In genomic region chr9:30918466-30919356, GRCm38 (mm10) we compare ENCODE assay signal across 7 mouse cellular contexts. TPM values are rescaled to one million over a fixed set of nuclear protein-coding genes. Genes with fewer than 3 reads are reported as not detected.
DNase-seq lines count a peak whose midpoint lies in the region; ATAC-seq and TF ChIP-seq lines count a peak whose summit lies in the region.

No protein-coding gene starts in this region.

- peaks cover 32% of the 10 kb centered on the region for H3K27me3 ChIP-seq in lung, embryonic 14.5 days (ENCODE audit: insufficient read depth, low read length)
- H3K27me3 ChIP-seq in kidney, embryonic 16.5 days (ENCODE audit: insufficient read depth, low read length) = peaks cover 26% of the 10 kb centered on the region; the same call in 1 of the 2 replicates
- H3K27me3 ChIP-seq in small intestine, adult 2 months (ENCODE audit: control insufficient read depth, insufficient read depth, low read length) = no peaks in the 10 kb centered on the region

- no peak overlapping the region for H3K9ac ChIP-seq in lung, embryonic 14.5 days
- peak overlapping the region; percentile 9; the same call in 1 of the 2 replicates for H3K9ac ChIP-seq in kidney, embryonic 16.5 days (replicated peaks; ENCODE audit: low read length)

- no peak for TF ChIP-seq POLR2A in small intestine, adult 2 months (IDR thresholded peaks at IDR 0.05; ENCODE audit: low read depth, low read length)

- H3K9me3 ChIP-seq in lung, embryonic 14.5 days (ENCODE audit: low read depth, low read length) = no peaks in the 10 kb centered on the region
- no peaks in the 10 kb centered on the region for H3K9me3 ChIP-seq in kidney, embryonic 16.5 days (ENCODE audit: low read length)

- no peaks in the 10 kb centered on the region for H3K36me3 ChIP-seq in lung, embryonic 14.5 days (ENCODE audit: insufficient read depth)
- no peaks in the 10 kb centered on the region for H3K36me3 ChIP-seq in kidney, embryonic 16.5 days (ENCODE audit: insufficient read depth, low read length)
- no peaks in the 10 kb centered on the region for H3K36me3 ChIP-seq in small intestine, adult 2 months (ENCODE audit: control insufficient read depth, insufficient read depth, low read length)

- H3K4me1 ChIP-seq in lung, embryonic 14.5 days (ENCODE audit: insufficient read depth) = peaks cover 6% of the 10 kb centered on the region; the same call in 1 of the 2 replicates
- H3K4me1 ChIP-seq in kidney, embryonic 16.5 days (ENCODE audit: insufficient read depth, low read length) = peaks cover 13% of the 10 kb centered on the region; the same call in 1 of the 2 replicates
- peaks cover 11% of the 10 kb centered on the region for H3K4me1 ChIP-seq in small intestine, adult 2 months (ENCODE audit: control insufficient read depth, insufficient read depth, insufficient read length, low read length)

- TF ChIP-seq CTCF in lung, embryonic 14.5 days (IDR thresholded peaks at IDR 0.05; ENCODE audit: low read depth) = no peak
- TF ChIP-seq CTCF in small intestine, adult 2 months (IDR thresholded peaks at IDR 0.05; ENCODE audit: extremely low read depth, insufficient read length, insufficient replicate concordance, low read depth, low read length) = no peak

- DNase-seq in lung, embryonic 14.5 days = peak; percentile 22
- no peak for DNase-seq in lung, postnatal 36 days
- peak; percentile 20 to 47 for DNase-seq in gastrocnemius, postnatal 4 days (ENCODE audit: low spot score in 2 of 2)
- DNase-seq in spleen, postnatal 36 days (ENCODE audit: low spot score in 2 of 2) = no peak
- DNase-seq in thymus, postnatal 36 days = no peak

- H3K4me3 ChIP-seq in lung, embryonic 14.5 days (ENCODE audit: low read depth, low read length) = no peak overlapping the region; the same call in 1 of the 2 replicates
- no peak overlapping the region for H3K4me3 ChIP-seq in kidney, embryonic 16.5 days (ENCODE audit: low read length)
- no peak overlapping the region for H3K4me3 ChIP-seq in small intestine, adult 2 months (ENCODE audit: low read depth, low read length)

- H3K4me2 ChIP-seq in lung, embryonic 14.5 days = peak overlapping the region; percentile 35; the same call in 1 of the 2 replicates
- H3K4me2 ChIP-seq in kidney, embryonic 16.5 days (replicated peaks; ENCODE audit: low read depth, low read length) = peak overlapping the region; percentile 97; the same call in 1 of the 2 replicates

- ATAC-seq in lung, embryonic 14.5 days (ENCODE audit: insufficient read depth) = no peak
- ATAC-seq in kidney, embryonic 16.5 days (ENCODE audit: low FRiP score, low TSS enrichment) = no peak

- 32% methylated on average over 12 of the region's 12 CpGs for WGBS in lung, embryonic 14.5 days
- WGBS in kidney, embryonic 16.5 days = 45% methylated on average over 12 of the region's 12 CpGs
- 61% methylated on average over 12 of the region's 12 CpGs for WGBS in small intestine, adult 2 months

- H3K27ac ChIP-seq in lung, embryonic 14.5 days (ENCODE audit: low read depth) = 0 out of 2 replicates have a peak overlapping the region, but pooled peaks have one; percentile 30
- H3K27ac ChIP-seq in kidney, embryonic 16.5 days (ENCODE audit: low read length) = no peak overlapping the region
- H3K27ac ChIP-seq in small intestine, adult 2 months (ENCODE audit: insufficient read depth, low read depth, low read length) = peak overlapping the region; percentile 11; the same call in 1 of the 2 replicates

RNA-seq across cellular contexts. Expression of gene Adamts15, which starts 3.5 kb away (rescaled TPM):
- 6.2 and 6.4 TPM in 2 replicates for polyA plus RNA-seq in lung, embryonic 14.5 days (2014; fragmentation: Nextera tagmentation; extraction: Ambion mirVana)
- 10 to 100 TPM; 12.6 to 15.4 TPM for total RNA-seq in gastrocnemius, postnatal 4 days (2021)
- polyA plus RNA-seq in kidney, embryonic 16.5 days (2015; fragmentation: Nextera tagmentation; extraction: Ambion mirVana) = 9.2 and 9.8 TPM in 2 replicates
- 4.0 and 4.6 TPM in 2 replicates for polyA plus RNA-seq in small intestine, adult 2 months (2012; rRNA removed)

RNA-seq across cellular contexts. Expression of gene Adamts8, which starts 23.7 kb away (rescaled TPM):
- 2.0 and 3.1 TPM in 2 replicates for polyA plus RNA-seq in lung, embryonic 14.5 days (2014; fragmentation: Nextera tagmentation; extraction: Ambion mirVana)
- 10 to 100 TPM; 14.8 to 16.2 TPM for total RNA-seq in gastrocnemius, postnatal 4 days (2021)
- 0.59 and 0.76 TPM in 2 replicates for polyA plus RNA-seq in kidney, embryonic 16.5 days (2015; fragmentation: Nextera tagmentation; extraction: Ambion mirVana)
- 0.74 and 1.4 TPM in 2 replicates for polyA plus RNA-seq in small intestine, adult 2 months (2012; rRNA removed)

Comparison
In these comparisons a context has a peak if more than half of its experiments do, and no peak if none do; other contexts are left out.
1. DNase-seq: peak in lung, embryonic 14.5 days (single experiment) and gastrocnemius, postnatal 4 days (2 of 2); none in lung, postnatal 36 days (single experiment), spleen, postnatal 36 days (0 of 2) and thymus, postnatal 36 days (0 of 2).